Mouse (Mus musculus): ENCODE data around the gene Ncoa3. TPM values are rescaled to one million over a fixed set of nuclear protein-coding genes. Genes with fewer than 3 reads are reported as not detected.
"Not testable (repeated sequence)": the region's sequence is repeated elsewhere in the genome, so short reads cannot be mapped to it uniquely, and the experiment has no call there.

The Ncoa3 gene
- polyA plus RNA-seq, 1 experiment from 2014 or later, result 23.2 TPM

DNA sequence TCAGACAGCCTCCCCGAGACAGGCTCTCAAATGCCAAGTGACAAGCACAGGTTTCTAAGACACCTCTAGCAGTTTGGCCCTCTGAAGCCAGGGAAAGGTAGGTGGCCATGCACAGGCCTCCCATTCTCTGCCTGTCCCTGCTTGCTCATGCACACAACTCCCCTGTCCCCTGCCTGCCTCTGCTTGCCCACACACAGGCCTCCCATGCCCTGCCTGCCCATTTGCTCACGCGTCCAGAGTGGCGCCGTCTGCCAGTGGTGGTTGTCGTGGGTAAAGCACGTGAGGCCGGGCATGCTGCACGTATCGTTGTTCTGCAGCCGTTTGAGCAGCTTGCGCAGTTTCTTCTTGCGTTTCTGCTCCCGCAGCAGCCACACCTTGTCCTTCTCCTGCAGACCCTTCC, 86.8 kb downstream of the Ncoa3 start:
- Histone ChIP-seq H3K4me1 (ENCODE audit: control insufficient read depth, insufficient read depth, low read length) (peaks cover 3% of the 10 kb centered on the region; the same call in 1 of the 2 replicates), H3K27ac (ENCODE audit: low read depth, low read length) (no peak overlapping the region), H3K9me3 (ENCODE audit: control insufficient read depth, low read length) (no peaks in the 10 kb centered on the region), H3K27me3 (ENCODE audit: control insufficient read depth, insufficient read depth, low read length) (no peaks in the 10 kb centered on the region), H3K9ac (ENCODE audit: low read depth, low read length) (no peak overlapping the region), H3K4me3 (ENCODE audit: low read length) (no peak overlapping the region), H3K36me3 (ENCODE audit: control insufficient read depth, insufficient read depth, low read length) (peaks cover 12% of the 10 kb centered on the region; the same call in 1 of the 2 replicates), H3K4me2 (replicated peaks; ENCODE audit: low read depth, low read length) (no peak overlapping the region)
- no peak for ATAC-seq (ENCODE audit: low FRiP score, low TSS enrichment)
- 96% methylated on average over 14 of the region's 14 CpGs for WGBS

DNA sequence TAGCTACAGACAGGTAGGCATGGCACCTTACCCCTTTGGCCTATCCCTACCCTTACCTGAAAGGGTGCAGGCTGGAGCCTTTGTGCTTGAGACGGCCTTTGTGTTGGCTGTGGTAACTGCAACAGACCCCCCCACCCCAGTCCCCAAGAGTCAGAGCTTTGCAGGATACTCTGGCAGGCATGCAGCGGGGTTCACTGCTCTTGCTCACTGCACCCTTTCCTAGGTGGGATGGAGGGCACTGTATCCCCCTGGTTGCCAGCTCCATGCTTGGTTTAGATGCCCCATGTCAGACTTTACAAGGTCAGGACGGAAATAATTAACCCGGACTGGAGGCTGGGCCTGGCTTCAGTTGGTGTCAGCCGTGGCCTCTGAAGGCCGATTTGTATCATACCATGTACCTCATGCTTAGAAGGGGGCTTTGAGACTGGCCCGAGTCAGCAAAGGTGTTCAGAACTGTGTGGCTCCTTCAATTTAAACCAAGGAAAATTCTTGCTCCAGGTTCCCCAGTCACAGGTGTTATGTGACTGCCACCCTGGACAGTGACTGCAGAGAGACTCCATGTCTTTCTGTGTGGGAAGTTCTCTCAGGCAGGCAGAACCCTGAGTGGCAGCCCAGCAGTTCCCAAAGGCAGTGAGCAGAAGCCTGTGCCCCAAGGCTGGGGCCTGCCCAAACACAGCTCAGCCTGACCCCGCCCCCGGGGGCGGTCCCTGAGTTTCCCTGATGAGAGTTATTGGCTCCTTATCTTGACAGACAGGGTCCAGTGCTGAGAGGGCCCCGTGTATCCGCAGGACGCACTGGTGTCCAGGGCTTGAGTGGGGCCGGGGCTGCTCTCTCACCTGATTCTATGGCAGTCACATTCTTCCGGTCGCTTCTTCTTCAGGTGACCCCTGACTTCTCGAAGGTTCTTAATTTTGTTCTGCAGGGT, 87.8 kb downstream of the Ncoa3 start:
- no peaks in the 10 kb centered on the region for H3K9me3 ChIP-seq (ENCODE audit: control insufficient read depth, low read length)
- H3K36me3 ChIP-seq (ENCODE audit: control insufficient read depth, insufficient read depth, low read length), result peaks cover 8% of the 10 kb centered on the region; the same call in 1 of the 2 replicates
- no peak overlapping the region; the same call in 1 of the 2 replicates for H3K4me2 ChIP-seq (replicated peaks; ENCODE audit: low read depth, low read length)
- peaks cover 3% of the 10 kb centered on the region; the same call in 1 of the 2 replicates for H3K4me1 ChIP-seq (ENCODE audit: control insufficient read depth, insufficient read depth, low read length)
- peak; percentile 61 for ATAC-seq (ENCODE audit: low FRiP score, low TSS enrichment)
- WGBS, result 56% methylated on average over 17 of the region's 17 CpGs
- H3K27ac ChIP-seq (ENCODE audit: low read depth, low read length), result peak overlapping the region; percentile 48; the same call in 1 of the 2 replicates
- H3K9ac ChIP-seq (ENCODE audit: low read depth, low read length), result no peak overlapping the region
- no peak overlapping the region for H3K4me3 ChIP-seq (ENCODE audit: low read length)
- no peaks in the 10 kb centered on the region for H3K27me3 ChIP-seq (ENCODE audit: control insufficient read depth, insufficient read depth, low read length)

DNA sequence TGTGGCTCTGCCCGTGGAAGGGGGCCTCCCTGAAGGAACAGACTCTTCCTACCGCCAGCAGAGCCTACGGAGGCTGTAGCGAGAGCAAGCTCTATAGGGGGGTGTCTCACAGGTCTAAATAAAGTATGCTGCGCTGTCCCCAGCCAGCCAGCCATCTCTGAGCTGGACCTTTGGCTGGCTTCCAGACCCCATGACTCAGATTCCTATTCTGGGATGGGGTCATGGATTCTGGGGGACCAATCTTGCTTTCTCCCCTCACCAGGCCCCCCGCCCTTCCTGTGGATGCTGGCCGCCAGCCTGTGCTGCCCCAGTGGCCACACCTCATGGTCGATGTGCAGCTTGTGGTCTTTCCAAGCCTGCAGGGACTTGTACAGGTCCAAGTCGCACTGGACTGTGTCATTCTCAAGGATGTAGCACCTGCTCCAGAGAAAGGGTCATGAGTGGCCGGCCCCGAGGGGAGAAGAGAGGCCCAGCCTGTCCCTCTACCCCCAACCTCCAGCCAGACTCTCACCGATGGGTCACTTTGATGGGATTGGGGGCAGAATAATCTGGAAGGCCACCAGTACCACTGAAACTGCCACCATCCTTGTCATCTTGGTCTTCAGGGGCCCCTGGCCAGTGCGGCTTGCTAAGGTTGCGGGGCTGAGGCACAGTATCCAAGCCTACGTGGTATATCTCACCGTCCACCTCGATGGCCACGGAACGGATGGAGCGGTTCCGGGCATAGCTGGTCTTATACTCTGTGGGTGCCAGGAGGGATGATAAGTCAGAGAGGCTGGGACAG, 88.7 kb downstream of the Ncoa3 start:
- Histone ChIP-seq H3K36me3 (ENCODE audit: control insufficient read depth, insufficient read depth, low read length) (peaks cover 10% of the 10 kb centered on the region; the same call in 1 of the 2 replicates), H3K9me3 (ENCODE audit: control insufficient read depth, low read length) (no peaks in the 10 kb centered on the region), H3K9ac (ENCODE audit: low read depth, low read length) (no peak overlapping the region), H3K27me3 (ENCODE audit: control insufficient read depth, insufficient read depth, low read length) (no peaks in the 10 kb centered on the region), H3K4me1 (ENCODE audit: control insufficient read depth, insufficient read depth, low read length) (peaks cover 3% of the 10 kb centered on the region; the same call in 1 of the 2 replicates), H3K4me3 (ENCODE audit: low read length) (no peak overlapping the region), H3K4me2 (replicated peaks; ENCODE audit: low read depth, low read length) (no peak overlapping the region; the same call in 1 of the 2 replicates), H3K27ac (ENCODE audit: low read depth, low read length) (peak overlapping the region; percentile 48; the same call in 1 of the 2 replicates)
- no peak for ATAC-seq (ENCODE audit: low FRiP score, low TSS enrichment)
- WGBS, result 83% methylated on average over 21 of the region's 21 CpGs

DNA sequence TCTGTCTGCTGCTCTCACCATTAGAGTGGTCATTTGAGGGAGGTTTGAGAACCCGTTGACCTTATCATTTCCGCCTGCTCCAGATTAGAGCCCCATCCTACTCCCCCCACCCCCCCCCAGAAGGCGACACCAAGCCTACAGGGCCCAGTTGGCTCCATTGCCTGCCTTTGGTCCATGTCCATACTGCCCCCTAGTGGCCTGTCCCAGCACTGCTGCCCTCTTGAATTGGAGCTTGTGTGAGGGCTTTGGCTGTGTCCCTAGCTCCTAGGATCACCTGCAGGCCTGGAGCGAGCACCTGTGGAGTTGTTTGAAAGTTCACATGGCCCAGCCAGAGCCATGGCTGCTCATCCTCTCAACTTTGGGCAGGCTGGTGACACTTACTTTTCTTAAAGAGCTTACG, 89.8 kb downstream of the Ncoa3 start:
- H3K36me3 ChIP-seq (ENCODE audit: control insufficient read depth, insufficient read depth, low read length), result peaks cover 16% of the 10 kb centered on the region; the same call in 1 of the 2 replicates

DNA sequence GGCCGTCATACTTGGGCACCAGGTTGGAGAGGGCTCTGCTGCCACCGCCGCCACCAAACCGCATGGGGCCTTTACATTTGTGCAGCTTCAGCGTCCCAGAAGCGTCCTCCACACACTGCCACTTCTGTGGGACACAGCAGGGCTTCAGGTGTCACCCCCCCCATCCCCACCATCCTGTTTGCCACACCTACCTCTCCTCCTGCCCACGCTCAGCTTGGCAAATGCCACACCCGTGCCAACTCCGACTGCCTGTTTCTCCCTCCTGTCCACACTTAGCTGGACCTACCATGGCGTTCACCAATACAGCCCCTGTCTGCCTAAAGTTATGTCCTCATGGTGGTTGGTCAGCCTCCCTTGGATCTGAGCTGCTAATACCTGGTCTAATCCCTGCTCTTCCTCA, 90.2 kb downstream of the Ncoa3 start:
- no peaks in the 10 kb centered on the region for H3K27me3 ChIP-seq (ENCODE audit: control insufficient read depth, insufficient read depth, low read length)
- H3K9ac ChIP-seq (ENCODE audit: low read depth, low read length), result no peak overlapping the region
- H3K36me3 ChIP-seq (ENCODE audit: control insufficient read depth, insufficient read depth, low read length), result peaks cover 18% of the 10 kb centered on the region; the same call in 1 of the 2 replicates
- no peaks in the 10 kb centered on the region for H3K9me3 ChIP-seq (ENCODE audit: control insufficient read depth, low read length)
- H3K4me1 ChIP-seq (ENCODE audit: control insufficient read depth, insufficient read depth, low read length), result peaks cover 3% of the 10 kb centered on the region; the same call in 1 of the 2 replicates
- no peak overlapping the region for H3K27ac ChIP-seq (ENCODE audit: low read depth, low read length)
- no peak overlapping the region for H3K4me3 ChIP-seq (ENCODE audit: low read length)
- no peak overlapping the region for H3K4me2 ChIP-seq (replicated peaks; ENCODE audit: low read depth, low read length)
- 76% methylated on average over 10 of the region's 10 CpGs for WGBS
- ATAC-seq (ENCODE audit: low FRiP score, low TSS enrichment), result no peak

More for the DNA sequence above, 89.8 kb downstream of the Ncoa3 start:
- Histone ChIP-seq H3K9me3 (ENCODE audit: control insufficient read depth, low read length) (no peaks in the 10 kb centered on the region), H3K27me3 (ENCODE audit: control insufficient read depth, insufficient read depth, low read length) (no peaks in the 10 kb centered on the region), H3K4me2 (replicated peaks; ENCODE audit: low read depth, low read length) (no peak overlapping the region), H3K4me3 (ENCODE audit: low read length) (no peak overlapping the region), H3K9ac (ENCODE audit: low read depth, low read length) (no peak overlapping the region), H3K4me1 (ENCODE audit: control insufficient read depth, insufficient read depth, low read length) (peaks cover 3% of the 10 kb centered on the region; the same call in 1 of the 2 replicates), H3K27ac (ENCODE audit: low read depth, low read length) (no peak overlapping the region)
- no peak for ATAC-seq (ENCODE audit: low FRiP score, low TSS enrichment)
- 75% methylated on average over 5 of the region's 5 CpGs for WGBS

DNA sequence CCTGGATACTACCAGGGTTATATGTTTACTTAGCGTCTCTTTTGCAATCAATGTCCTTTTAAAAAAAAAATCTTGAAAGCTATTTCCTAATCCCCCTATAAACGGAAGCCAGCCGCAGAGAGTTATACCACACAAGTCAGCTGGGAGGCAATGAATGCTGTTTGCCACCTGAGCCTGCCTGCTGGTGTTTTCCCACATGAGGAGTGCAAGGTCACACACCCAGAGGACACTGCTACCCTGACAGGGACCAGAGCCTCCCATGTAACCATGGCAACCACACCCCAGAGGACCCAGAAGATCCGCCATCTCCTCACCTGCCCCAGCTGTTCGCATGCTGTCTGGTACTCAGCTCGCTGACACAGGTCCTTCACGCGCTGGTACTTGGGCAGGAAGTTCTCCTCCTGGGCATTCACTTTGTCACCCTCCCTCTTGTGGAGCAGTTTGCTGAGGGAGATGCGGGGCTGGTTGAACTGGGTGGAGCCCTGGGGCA, 91.2 kb downstream of the Ncoa3 start:
- Histone ChIP-seq H3K4me3 (ENCODE audit: low read length) (no peak overlapping the region), H3K9me3 (ENCODE audit: control insufficient read depth, low read length) (no peaks in the 10 kb centered on the region), H3K4me2 (replicated peaks; ENCODE audit: low read depth, low read length) (no peak overlapping the region), H3K27ac (ENCODE audit: low read depth, low read length) (no peak overlapping the region), H3K36me3 (ENCODE audit: control insufficient read depth, insufficient read depth, low read length) (peaks cover 18% of the 10 kb centered on the region; the same call in 1 of the 2 replicates), H3K27me3 (ENCODE audit: control insufficient read depth, insufficient read depth, low read length) (no peaks in the 10 kb centered on the region), H3K4me1 (ENCODE audit: control insufficient read depth, insufficient read depth, low read length) (peaks cover 3% of the 10 kb centered on the region; the same call in 1 of the 2 replicates), H3K9ac (ENCODE audit: low read depth, low read length) (no peak overlapping the region)
- no peak for ATAC-seq (ENCODE audit: low FRiP score, low TSS enrichment)
- 80% methylated on average over 9 of the region's 9 CpGs for WGBS

DNA sequence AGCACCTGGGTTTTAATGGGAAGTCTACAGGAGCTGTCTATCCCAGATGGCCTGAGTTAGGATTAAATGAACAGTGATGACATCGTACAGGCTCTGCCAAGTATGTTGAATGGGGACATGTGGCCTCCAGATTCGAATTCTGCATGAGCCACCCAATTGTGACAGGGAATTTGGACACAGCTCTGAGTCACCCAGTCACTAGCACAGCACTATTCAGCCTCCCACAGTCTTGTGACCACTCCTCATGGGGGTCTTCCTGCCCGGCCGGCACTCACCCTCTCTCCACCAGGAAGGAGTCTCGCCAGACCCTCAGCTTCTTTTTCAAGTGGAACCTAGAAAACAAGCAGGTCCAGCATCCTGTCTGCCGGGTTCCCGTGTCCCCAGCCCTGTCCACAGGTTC, 91.7 kb downstream of the Ncoa3 start:
- WGBS, result 91% methylated on average over 7 of the region's 7 CpGs
- no peak overlapping the region for H3K4me3 ChIP-seq (ENCODE audit: low read length)
- no peak overlapping the region for H3K27ac ChIP-seq (ENCODE audit: low read depth, low read length)
- no peak overlapping the region for H3K9ac ChIP-seq (ENCODE audit: low read depth, low read length)
- no peaks in the 10 kb centered on the region for H3K9me3 ChIP-seq (ENCODE audit: control insufficient read depth, low read length)
- peaks cover 3% of the 10 kb centered on the region; the same call in 1 of the 2 replicates for H3K4me1 ChIP-seq (ENCODE audit: control insufficient read depth, insufficient read depth, low read length)
- H3K27me3 ChIP-seq (ENCODE audit: control insufficient read depth, insufficient read depth, low read length), result no peaks in the 10 kb centered on the region
- peaks cover 21% of the 10 kb centered on the region; the same call in 1 of the 2 replicates for H3K36me3 ChIP-seq (ENCODE audit: control insufficient read depth, insufficient read depth, low read length)
- no peak for ATAC-seq (ENCODE audit: low FRiP score, low TSS enrichment)
- no peak overlapping the region for H3K4me2 ChIP-seq (replicated peaks; ENCODE audit: low read depth, low read length)

DNA sequence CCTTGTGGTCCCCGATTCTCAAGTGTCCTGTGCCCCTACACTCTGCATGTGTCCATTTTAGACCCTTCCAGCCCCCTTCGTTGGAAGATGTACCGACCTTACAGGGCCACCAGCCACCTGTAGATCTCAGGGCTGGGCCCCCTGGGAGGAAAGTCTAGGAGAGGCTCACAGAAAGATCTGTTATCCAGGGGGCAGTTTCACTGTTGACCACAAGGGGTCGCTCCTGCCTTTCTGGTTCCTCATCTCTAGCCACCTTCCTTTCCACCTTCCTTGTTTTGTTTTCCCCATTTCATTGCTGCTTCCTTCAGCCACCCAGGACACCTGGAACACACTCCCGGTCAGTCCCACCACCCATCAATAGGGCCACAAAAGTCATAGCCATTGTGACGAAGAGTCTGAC, 92.5 kb downstream of the Ncoa3 start:
- not testable (repeated sequence) for H3K4me2 ChIP-seq (replicated peaks; ENCODE audit: low read depth, low read length); H3K27me3 ChIP-seq (ENCODE audit: control insufficient read depth, insufficient read depth, low read length); H3K4me1 ChIP-seq (ENCODE audit: control insufficient read depth, insufficient read depth, low read length); H3K9me3 ChIP-seq (ENCODE audit: control insufficient read depth, low read length); ATAC-seq (ENCODE audit: low FRiP score, low TSS enrichment); H3K4me3 ChIP-seq (ENCODE audit: low read length); H3K27ac ChIP-seq (ENCODE audit: low read depth, low read length); H3K9ac ChIP-seq (ENCODE audit: low read depth, low read length)
- peaks cover 22% of the 10 kb centered on the region; the same call in 1 of the 2 replicates for H3K36me3 ChIP-seq (ENCODE audit: control insufficient read depth, insufficient read depth, low read length)
- 39% methylated on average over 6 of the region's 6 CpGs for WGBS

All from kidney, embryonic 14.5 days (tissue).